Mouse (Mus musculus) B cell, adult 62 days (primary cell): ENCODE measurements around the gene Hsd17b10. TPM values are rescaled to one million over a fixed set of nuclear protein-coding genes. Genes with fewer than 3 reads are reported as not detected.

ENCODE experiments used
- total RNA-seq: library from RNA; stranded (reverse); gene quantifications from 4 replicates; pipeline ENCODE4 v1.2.4, GENCODE M21; 2023

Gene Hsd17b10
- total RNA-seq = 34.6 to 41.5 TPM (median 37.9 TPM) in 4 replicates

GRCm38 (mm10) chrX:152001737-152002710 is at the start of gene Hsd17b10:
Hsd17b10 (plus strand) TSS chrX:152001845.

DNA sequence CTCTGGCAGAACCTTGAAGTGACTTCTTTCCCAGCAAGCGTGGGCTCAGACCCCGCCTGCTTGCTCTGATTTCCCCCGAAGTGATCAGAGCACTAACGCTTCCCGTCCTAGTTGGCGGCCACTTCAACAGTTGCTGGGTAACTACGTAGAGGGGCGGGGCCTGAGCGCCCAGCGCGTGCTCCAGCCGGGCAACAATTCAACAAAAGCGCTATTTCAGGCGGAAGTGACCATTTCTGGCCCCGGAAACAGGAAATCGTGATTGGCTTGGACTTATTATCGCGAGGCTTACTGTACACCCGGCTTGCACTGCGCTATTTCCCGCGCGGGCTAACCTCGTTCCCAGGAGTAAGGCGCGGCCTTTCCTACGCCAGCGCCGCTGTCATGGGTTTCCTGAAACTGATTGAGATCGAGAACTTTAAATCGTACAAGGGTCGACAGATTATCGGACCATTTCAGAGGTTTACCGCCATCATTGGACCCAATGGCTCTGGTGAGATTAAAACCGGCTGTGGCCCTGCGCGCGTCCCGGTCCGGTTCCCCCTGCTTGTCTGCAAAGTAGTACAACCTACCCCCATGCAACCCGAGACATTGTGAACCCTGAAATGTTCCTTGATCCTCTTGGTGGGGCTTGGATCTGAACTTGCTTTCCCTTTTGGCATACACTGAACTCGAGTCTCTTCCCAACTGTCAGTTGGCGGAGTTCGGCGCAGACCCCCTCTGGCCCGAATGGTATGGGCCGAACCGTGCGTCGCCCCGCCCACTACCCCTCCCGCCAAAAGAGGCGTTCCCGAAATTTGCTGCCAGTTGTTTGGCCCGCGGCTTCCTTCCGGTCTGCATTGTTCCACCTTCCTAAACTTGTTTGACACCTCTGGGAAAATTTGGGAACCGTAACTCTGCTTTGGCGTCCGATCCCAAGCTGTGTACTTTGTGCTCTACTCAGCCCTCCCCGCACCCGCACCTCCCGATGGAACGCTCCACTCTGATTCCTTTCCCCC is 14.8 kb downstream of the Hsd17b10 start, which contains the start of the genes Ribc1 and Smc1a:
Gene Ribc1, minus strand, starts transcription at position 145 of the 995 bp plus-strand sequence.
Gene Smc1a, plus strand, starts transcription at position 278 of the 995 bp plus-strand sequence.

Other genes starting within 250 kb of the Hsd17b10 start
- 293 to 334 TPM (median 318 TPM) in 4 replicates for gene Huwe1, start 201.0 kb upstream of the Hsd17b10 start, total RNA-seq
- 0.52 to 2.5 TPM (median 0.64 TPM) in 4 replicates for gene Ribc1, start 14.4 kb downstream of the Hsd17b10 start, total RNA-seq
- 111 to 120 TPM (median 116 TPM) in 4 replicates for gene Smc1a, start 14.6 kb downstream of the Hsd17b10 start, total RNA-seq
- gene Iqsec2, start 142.4 kb downstream of the Hsd17b10 start, total RNA-seq = 0.95 to 3.5 TPM (median 2.1 TPM) in 4 replicates
- gene Kdm5c, start 231.2 kb downstream of the Hsd17b10 start, total RNA-seq = 93.7 to 99.9 TPM (median 96.8 TPM) in 4 replicates